ENCODE assay signal across 9 mouse cellular contexts in the genomic region with DNA sequence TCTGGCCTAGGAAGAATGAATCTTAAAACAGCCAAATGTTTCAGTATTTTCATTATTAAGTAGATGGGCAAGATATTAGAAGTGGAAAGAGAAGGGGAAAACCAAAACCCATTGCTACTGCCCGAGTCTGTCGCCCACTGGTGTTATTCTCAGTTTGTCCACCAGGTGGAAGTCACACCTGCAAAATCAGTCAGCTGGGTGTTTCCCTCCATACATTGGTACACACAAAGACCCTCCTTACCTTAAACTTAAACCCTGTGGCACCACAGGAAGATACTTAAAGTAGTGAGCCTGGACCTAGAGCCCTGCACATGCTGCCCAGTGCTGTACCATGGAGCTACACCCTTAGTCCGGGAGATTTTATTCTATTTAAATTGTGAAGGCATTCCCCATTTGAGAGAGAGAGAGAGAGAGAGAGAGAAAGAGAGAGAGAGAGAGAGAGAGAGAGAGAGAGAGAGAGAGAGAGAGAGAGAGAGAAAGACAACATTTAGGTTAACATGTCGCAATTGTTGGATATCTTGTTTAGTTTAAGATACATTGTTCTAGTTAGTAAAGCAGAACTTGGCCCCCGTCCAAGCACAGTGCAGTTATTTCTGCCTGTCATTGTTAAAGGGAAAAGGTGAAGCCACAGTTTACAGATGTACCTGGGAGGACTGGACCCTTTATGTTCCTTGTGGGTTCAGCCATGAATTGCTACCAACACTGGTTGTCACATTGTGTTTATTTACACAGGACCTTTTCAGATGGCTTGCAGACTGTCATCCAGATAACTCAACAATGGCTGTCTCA. TPM values are rescaled to one million over a fixed set of nuclear protein-coding genes. Genes with fewer than 3 reads are reported as not detected.
DNase-seq lines count a peak whose midpoint lies in the region; ATAC-seq and TF ChIP-seq lines count a peak whose summit lies in the region.
"Had no signal": no experiment of that assay in that cellular context is flagged by ENCODE, and none has a peak within 500 bp of the region (broad histone marks: within the 10 kb centered on the region; RNA-seq: fewer than 3 reads in every experiment).

No protein-coding gene starts in this region.

- H3K9me3 ChIP-seq in hindbrain, embryonic 13.5 days = no peaks in the 10 kb centered on the region
- H3K9me3 ChIP-seq in limb, embryonic 12.5 days = no peaks in the 10 kb centered on the region

- TF ChIP-seq CTCF in bone marrow macrophage, adult 2 months (IDR thresholded peaks at IDR 0.05; ENCODE audit: low read depth, low read length) = peak; percentile 86

- no peak for TF ChIP-seq POLR2A in bone marrow macrophage, adult 2 months (IDR thresholded peaks at IDR 0.05; ENCODE audit: borderline replicate concordance, low read depth, low read length)

- no peaks in the 10 kb centered on the region for H3K27me3 ChIP-seq in hindbrain, embryonic 13.5 days
- no peaks in the 10 kb centered on the region for H3K27me3 ChIP-seq in limb, embryonic 12.5 days

- WGBS in hindbrain, embryonic 13.5 days = 44% methylated on average over 5 of the region's 5 CpGs
- WGBS in limb, embryonic 12.5 days = 39% methylated on average over 5 of the region's 5 CpGs

- H3K4me2 ChIP-seq in hindbrain, embryonic 13.5 days = no peak overlapping the region
- H3K4me2 ChIP-seq in limb, embryonic 12.5 days = no peak overlapping the region

- no peak overlapping the region for H3K9ac ChIP-seq in hindbrain, embryonic 13.5 days
- no peak overlapping the region for H3K9ac ChIP-seq in limb, embryonic 12.5 days (replicated peaks)

- H3K4me1 ChIP-seq in bone marrow macrophage, adult 2 months (ENCODE audit: control insufficient read depth, insufficient read depth, low read length) = peaks cover 27% of the 10 kb centered on the region
- peaks cover 43% of the 10 kb centered on the region for H3K4me1 ChIP-seq in hindbrain, embryonic 13.5 days (replicated peaks)
- H3K4me1 ChIP-seq in limb, embryonic 12.5 days (replicated peaks) = peaks cover 44% of the 10 kb centered on the region

- H3K27ac ChIP-seq in bone marrow macrophage, adult 2 months (ENCODE audit: insufficient read depth, low read depth, low read length) = no peak overlapping the region
- 0 out of 2 replicates have a peak overlapping the region, but pooled peaks have one; percentile 35 for H3K27ac ChIP-seq in hindbrain, embryonic 13.5 days
- peak overlapping the region; percentile 56; the same call in 1 of the 2 replicates for H3K27ac ChIP-seq in limb, embryonic 12.5 days

- DNase-seq in urinary bladder, postnatal 25 days (ENCODE audit: low spot score) = peak; percentile 61
- no peak for DNase-seq in urinary bladder, adult 2 months (ENCODE audit: low spot score)
- DNase-seq in naive thymus-derived CD4-positive, alpha-beta T cell, adult 2 months (ENCODE audit: low read depth) = peak; percentile 86
- DNase-seq in thymus, postnatal 25 days = peak; percentile 83

- no peak overlapping the region for H3K4me3 ChIP-seq in bone marrow macrophage, adult 2 months (ENCODE audit: insufficient read depth, low read length)
- H3K4me3 ChIP-seq in hindbrain, embryonic 13.5 days = no peak overlapping the region
- no peak overlapping the region for H3K4me3 ChIP-seq in limb, embryonic 12.5 days (replicated peaks)

- 0 out of 2 replicates have a peak, but pooled peaks have one; percentile 59 for ATAC-seq in erythroblast, adult 5-6 weeks (replicated peaks; ENCODE audit: low FRiP score, poor library complexity, severe bottlenecking)
- ATAC-seq in hindbrain, embryonic 13.5 days (ENCODE audit: low FRiP score) = no peak
- no peak for ATAC-seq in limb, embryonic 12.5 days (ENCODE audit: insufficient number of reproducible peaks, insufficient read depth, low FRiP score, low TSS enrichment, low read depth)

- H3K36me3 ChIP-seq in hindbrain, embryonic 13.5 days = no peaks in the 10 kb centered on the region
- H3K36me3 ChIP-seq in limb, embryonic 12.5 days = no peaks in the 10 kb centered on the region

RNA-seq across cellular contexts. Expression of a gene that starts 16.0 kb away (rescaled TPM):
- polyA plus RNA-seq in urinary bladder, adult 2 months (2012; rRNA removed) = 19.3 and 24.1 TPM in 2 replicates
- polyA plus RNA-seq in bone marrow macrophage, adult 2 months (2012; ENCODE audit: insufficient read depth, insufficient read length, missing spikeins) = 14.3 and 24.7 TPM in 2 replicates
- 0.58 and 11.5 TPM in 2 replicates for total RNA-seq in erythroblast, adult 5-6 weeks (2015; ENCODE audit: low replicate concordance)
- total RNA-seq in erythroblast, adult 5-6 weeks (2017; ENCODE audit: low replicate concordance) = 11.2 and 18.7 TPM in 2 replicates
- 9.8 and 10.4 TPM in 2 replicates for polyA plus RNA-seq in hindbrain, embryonic 13.5 days (2015; fragmentation: Nextera tagmentation; extraction: Ambion mirVana)
- 10.6 and 13.3 TPM in 2 replicates for polyA plus RNA-seq in limb, embryonic 12.5 days (2016; fragmentation: Nextera tagmentation; extraction: Ambion mirVana)

RNA-seq across cellular contexts. Expression of a gene that starts 16.2 kb away (rescaled TPM):
- polyA plus RNA-seq in urinary bladder, adult 2 months (2012; rRNA removed) = 25.4 and 27.7 TPM in 2 replicates
- 11.9 and 14.2 TPM in 2 replicates for polyA plus RNA-seq in bone marrow macrophage, adult 2 months (2012; ENCODE audit: insufficient read depth, insufficient read length, missing spikeins)
- total RNA-seq in erythroblast, adult 5-6 weeks (2015; ENCODE audit: low replicate concordance) = 5.6 and 18.3 TPM in 2 replicates
- total RNA-seq in erythroblast, adult 5-6 weeks (2017; ENCODE audit: low replicate concordance) = 4.5 and 5.3 TPM in 2 replicates
- polyA plus RNA-seq in hindbrain, embryonic 13.5 days (2015; fragmentation: Nextera tagmentation; extraction: Ambion mirVana) = 17.3 and 18.7 TPM in 2 replicates
- polyA plus RNA-seq in limb, embryonic 12.5 days (2016; fragmentation: Nextera tagmentation; extraction: Ambion mirVana) = 23.2 and 25.5 TPM in 2 replicates

RNA-seq across cellular contexts. Expression of a gene that starts 16.4 kb away (rescaled TPM):
- polyA plus RNA-seq in urinary bladder, adult 2 months (2012; rRNA removed) = not detected in 2 replicates
- polyA plus RNA-seq in bone marrow macrophage, adult 2 months (2012; ENCODE audit: insufficient read depth, insufficient read length, missing spikeins) = not detected in 2 replicates
- total RNA-seq in erythroblast, adult 5-6 weeks (2015; ENCODE audit: low replicate concordance) = 2.7 TPM in 1 of 2 replicates, not detected in the other
- total RNA-seq in erythroblast, adult 5-6 weeks (2017; ENCODE audit: low replicate concordance) = not detected in 2 replicates
- polyA plus RNA-seq in hindbrain, embryonic 13.5 days (2015; fragmentation: Nextera tagmentation; extraction: Ambion mirVana) = 0.61 and 1.7 TPM in 2 replicates
- 2.0 TPM in 1 of 2 replicates, not detected in the other for polyA plus RNA-seq in limb, embryonic 12.5 days (2016; fragmentation: Nextera tagmentation; extraction: Ambion mirVana)
- polyA plus RNA-seq: gonadal fat pad, adult 2 months had no signal
